Mouse (Mus musculus): ENCODE measurements around the gene Cep128. TPM values are rescaled to one million over a fixed set of nuclear protein-coding genes. Genes with fewer than 3 reads are reported as not detected.

The Cep128 gene
- polyA plus RNA-seq, 1 experiment from 2014 or later: 9.6 TPM

GRCm38 (mm10) chr12:91254831-91255230 is 129.4 kb downstream of the Cep128 start:
- H3K36me3 ChIP-seq (ENCODE audit: control insufficient read depth, insufficient read depth, low read length): no peaks in the 10 kb centered on the region
- no peak overlapping the region for H3K4me2 ChIP-seq (ENCODE audit: low read depth, low read length)
- no peak overlapping the region for H3K9ac ChIP-seq (ENCODE audit: low read length)
- H3K27ac ChIP-seq (ENCODE audit: low read length): no peak overlapping the region
- 90% methylated on average over 6 of the region's 6 CpGs for WGBS
- no peaks in the 10 kb centered on the region for H3K4me1 ChIP-seq (ENCODE audit: control insufficient read depth, insufficient read depth, low read length)
- no peaks in the 10 kb centered on the region for H3K27me3 ChIP-seq (ENCODE audit: control insufficient read depth, insufficient read depth, low read length)
- no peak overlapping the region for H3K4me3 ChIP-seq (replicated peaks; ENCODE audit: low read length)
- no peaks in the 10 kb centered on the region for H3K9me3 ChIP-seq (replicated peaks; ENCODE audit: control insufficient read depth, low read length)
- ATAC-seq (ENCODE audit: insufficient read depth, low FRiP score): no peak

GRCm38 (mm10) chr12:91220609-91221008 is 163.6 kb downstream of the Cep128 start:
- H3K36me3 ChIP-seq (ENCODE audit: control insufficient read depth, insufficient read depth, low read length): no peaks in the 10 kb centered on the region
- no peak overlapping the region for H3K27ac ChIP-seq (ENCODE audit: low read length)
- ATAC-seq (ENCODE audit: insufficient read depth, low FRiP score): no peak
- no peak overlapping the region for H3K4me3 ChIP-seq (replicated peaks; ENCODE audit: low read length)
- no peaks in the 10 kb centered on the region for H3K9me3 ChIP-seq (replicated peaks; ENCODE audit: control insufficient read depth, low read length)
- WGBS: 92% methylated on average over 7 of the region's 7 CpGs
- no peak overlapping the region for H3K9ac ChIP-seq (ENCODE audit: low read length)
- H3K27me3 ChIP-seq (ENCODE audit: control insufficient read depth, insufficient read depth, low read length): no peaks in the 10 kb centered on the region
- no peaks in the 10 kb centered on the region for H3K4me1 ChIP-seq (ENCODE audit: control insufficient read depth, insufficient read depth, low read length)
- no peak overlapping the region for H3K4me2 ChIP-seq (ENCODE audit: low read depth, low read length)

- Histone ChIP-seq H3K9me3 (replicated peaks; ENCODE audit: control insufficient read depth, low read length) (no peaks in the 10 kb centered on the region), H3K36me3 (ENCODE audit: control insufficient read depth, insufficient read depth, low read length) (no peaks in the 10 kb centered on the region), H3K4me2 (ENCODE audit: low read depth, low read length) (no peak overlapping the region), H3K9ac (ENCODE audit: low read length) (no peak overlapping the region), H3K4me3 (replicated peaks; ENCODE audit: low read length) (no peak overlapping the region), H3K4me1 (ENCODE audit: control insufficient read depth, insufficient read depth, low read length) (no peaks in the 10 kb centered on the region), H3K27me3 (ENCODE audit: control insufficient read depth, insufficient read depth, low read length) (no peaks in the 10 kb centered on the region), H3K27ac (ENCODE audit: low read length) (no peak overlapping the region)
- WGBS: 65% methylated on average over 3 of the region's 3 CpGs
- no peak for ATAC-seq (ENCODE audit: insufficient read depth, low FRiP score)
Measured at GRCm38 (mm10) chr12:91205550-91205949, 178.7 kb downstream of the Cep128 start.

GRCm38 (mm10) chr12:91204330-91204729 is 179.9 kb downstream of the Cep128 start:
- Histone ChIP-seq H3K36me3 (ENCODE audit: control insufficient read depth, insufficient read depth, low read length) (no peaks in the 10 kb centered on the region), H3K27me3 (ENCODE audit: control insufficient read depth, insufficient read depth, low read length) (no peaks in the 10 kb centered on the region), H3K9ac (ENCODE audit: low read length) (no peak overlapping the region), H3K27ac (ENCODE audit: low read length) (no peak overlapping the region), H3K4me3 (replicated peaks; ENCODE audit: low read length) (no peak overlapping the region), H3K9me3 (replicated peaks; ENCODE audit: control insufficient read depth, low read length) (no peaks in the 10 kb centered on the region), H3K4me1 (ENCODE audit: control insufficient read depth, insufficient read depth, low read length) (no peaks in the 10 kb centered on the region), H3K4me2 (ENCODE audit: low read depth, low read length) (no peak overlapping the region)
- no peak for ATAC-seq (ENCODE audit: insufficient read depth, low FRiP score)
- 86% methylated on average over 3 of the region's 3 CpGs for WGBS

GRCm38 (mm10) chr12:91202496-91202895 is 181.7 kb downstream of the Cep128 start:
- Histone ChIP-seq H3K9me3 (replicated peaks; ENCODE audit: control insufficient read depth, low read length) (no peaks in the 10 kb centered on the region), H3K27ac (ENCODE audit: low read length) (no peak overlapping the region), H3K4me2 (ENCODE audit: low read depth, low read length) (no peak overlapping the region), H3K4me3 (replicated peaks; ENCODE audit: low read length) (no peak overlapping the region), H3K27me3 (ENCODE audit: control insufficient read depth, insufficient read depth, low read length) (no peaks in the 10 kb centered on the region), H3K4me1 (ENCODE audit: control insufficient read depth, insufficient read depth, low read length) (no peaks in the 10 kb centered on the region), H3K36me3 (ENCODE audit: control insufficient read depth, insufficient read depth, low read length) (no peaks in the 10 kb centered on the region), H3K9ac (ENCODE audit: low read length) (no peak overlapping the region)
- 72% methylated on average over 1 of the region's 1 CpGs for WGBS
- ATAC-seq (ENCODE audit: insufficient read depth, low FRiP score): no peak

- Histone ChIP-seq H3K4me2 (ENCODE audit: low read depth, low read length) (no peak overlapping the region), H3K27me3 (ENCODE audit: control insufficient read depth, insufficient read depth, low read length) (no peaks in the 10 kb centered on the region), H3K27ac (ENCODE audit: low read length) (no peak overlapping the region), H3K9ac (ENCODE audit: low read length) (no peak overlapping the region), H3K4me3 (replicated peaks; ENCODE audit: low read length) (no peak overlapping the region), H3K9me3 (replicated peaks; ENCODE audit: control insufficient read depth, low read length) (no peaks in the 10 kb centered on the region), H3K4me1 (ENCODE audit: control insufficient read depth, insufficient read depth, low read length) (no peaks in the 10 kb centered on the region), H3K36me3 (ENCODE audit: control insufficient read depth, insufficient read depth, low read length) (no peaks in the 10 kb centered on the region)
- WGBS: 56% methylated on average over 4 of the region's 4 CpGs
- no peak for ATAC-seq (ENCODE audit: insufficient read depth, low FRiP score)
Measured at GRCm38 (mm10) chr12:91189111-91189510, 195.1 kb downstream of the Cep128 start.

- H3K36me3 ChIP-seq (ENCODE audit: control insufficient read depth, insufficient read depth, low read length): no peaks in the 10 kb centered on the region
- H3K4me2 ChIP-seq (ENCODE audit: low read depth, low read length): no peak overlapping the region
- no peak overlapping the region for H3K9ac ChIP-seq (ENCODE audit: low read length)
- H3K27ac ChIP-seq (ENCODE audit: low read length): no peak overlapping the region
- H3K9me3 ChIP-seq (replicated peaks; ENCODE audit: control insufficient read depth, low read length): no peaks in the 10 kb centered on the region
- no peaks in the 10 kb centered on the region for H3K4me1 ChIP-seq (ENCODE audit: control insufficient read depth, insufficient read depth, low read length)
- 56% methylated on average over 5 of the region's 5 CpGs for WGBS
- H3K4me3 ChIP-seq (replicated peaks; ENCODE audit: low read length): no peak overlapping the region
- no peak for ATAC-seq (ENCODE audit: insufficient read depth, low FRiP score)
- no peaks in the 10 kb centered on the region for H3K27me3 ChIP-seq (ENCODE audit: control insufficient read depth, insufficient read depth, low read length)
Measured at GRCm38 (mm10) chr12:91185564-91185963, 198.6 kb downstream of the Cep128 start.

GRCm38 (mm10) chr12:91184616-91185015 is 199.6 kb downstream of the Cep128 start:
- Histone ChIP-seq H3K4me2 (ENCODE audit: low read depth, low read length) (no peak overlapping the region), H3K36me3 (ENCODE audit: control insufficient read depth, insufficient read depth, low read length) (no peaks in the 10 kb centered on the region), H3K9ac (ENCODE audit: low read length) (no peak overlapping the region), H3K27ac (ENCODE audit: low read length) (no peak overlapping the region), H3K9me3 (replicated peaks; ENCODE audit: control insufficient read depth, low read length) (no peaks in the 10 kb centered on the region), H3K4me3 (replicated peaks; ENCODE audit: low read length) (no peak overlapping the region), H3K4me1 (ENCODE audit: control insufficient read depth, insufficient read depth, low read length) (no peaks in the 10 kb centered on the region), H3K27me3 (ENCODE audit: control insufficient read depth, insufficient read depth, low read length) (no peaks in the 10 kb centered on the region)
- 87% methylated on average over 1 of the region's 1 CpGs for WGBS
- ATAC-seq (ENCODE audit: insufficient read depth, low FRiP score): no peak

- Histone ChIP-seq H3K9ac (ENCODE audit: low read length) (no peak overlapping the region), H3K4me2 (ENCODE audit: low read depth, low read length) (no peak overlapping the region)
- 50% methylated on average over 2 of the region's 2 CpGs for WGBS
Measured at GRCm38 (mm10) chr12:91183928-91184327, 200.3 kb downstream of the Cep128 start.

GRCm38 (mm10) chr12:91183304-91183855 is 200.8 kb downstream of the Cep128 start:
- no peak for ATAC-seq (ENCODE audit: insufficient read depth, low FRiP score)
- no peaks in the 10 kb centered on the region for H3K4me1 ChIP-seq (ENCODE audit: control insufficient read depth, insufficient read depth, low read length)
- no peak overlapping the region for H3K4me3 ChIP-seq (replicated peaks; ENCODE audit: low read length)
- no peaks in the 10 kb centered on the region for H3K36me3 ChIP-seq (ENCODE audit: control insufficient read depth, insufficient read depth, low read length)
- H3K9ac ChIP-seq (ENCODE audit: low read length): no peak overlapping the region
- H3K27ac ChIP-seq (ENCODE audit: low read length): no peak overlapping the region
- H3K27me3 ChIP-seq (ENCODE audit: control insufficient read depth, insufficient read depth, low read length): no peaks in the 10 kb centered on the region
- H3K9me3 ChIP-seq (replicated peaks; ENCODE audit: control insufficient read depth, low read length): no peaks in the 10 kb centered on the region
- H3K4me2 ChIP-seq (ENCODE audit: low read depth, low read length): no peak overlapping the region
- WGBS: 83% methylated on average over 4 of the region's 4 CpGs

More at GRCm38 (mm10) chr12:91183928-91184327, 200.3 kb downstream of the Cep128 start:
- H3K9me3 ChIP-seq (replicated peaks; ENCODE audit: control insufficient read depth, low read length): no peaks in the 10 kb centered on the region
- no peak for ATAC-seq (ENCODE audit: insufficient read depth, low FRiP score)
- H3K4me3 ChIP-seq (replicated peaks; ENCODE audit: low read length): no peak overlapping the region
- no peaks in the 10 kb centered on the region for H3K27me3 ChIP-seq (ENCODE audit: control insufficient read depth, insufficient read depth, low read length)
- no peaks in the 10 kb centered on the region for H3K36me3 ChIP-seq (ENCODE audit: control insufficient read depth, insufficient read depth, low read length)
- H3K27ac ChIP-seq (ENCODE audit: low read length): no peak overlapping the region
- H3K4me1 ChIP-seq (ENCODE audit: control insufficient read depth, insufficient read depth, low read length): no peaks in the 10 kb centered on the region
